Mouse (Mus musculus): ENCODE results near the gene Cd3e.
A peak's percentile ranks its signal among the peaks of the same experiment; 100 is the strongest.
"Not testable (repeated sequence)": the region's sequence is repeated elsewhere in the genome, so short reads cannot be mapped to it uniquely, and the experiment has no call there.

Cd3e gene

GRCm38 (mm10) chr9:44977813-44978212 lies 31.6 kb downstream of the Cd3e start:
- no peak for DNase-seq (ENCODE audit: low spot score)

GRCm38 (mm10) chr9:44969450-44969849 lies 40.0 kb downstream of the Cd3e start:
- no peak for DNase-seq (ENCODE audit: low spot score)

GRCm38 (mm10) chr9:44967763-44968162 lies 41.7 kb downstream of the Cd3e start:
- DNase-seq (ENCODE audit: low spot score): not testable (repeated sequence)

GRCm38 (mm10) chr9:44966815-44967242 lies 42.6 kb downstream of the Cd3e start:
- DNase-seq (ENCODE audit: low spot score): peak; percentile 55

- peak; percentile 19 for DNase-seq (ENCODE audit: low spot score)
These were observed 43.5 kb downstream of the Cd3e start for GRCm38 (mm10) chr9:44965833-44966466.

- DNase-seq (ENCODE audit: low spot score): peak; percentile 97
These were observed 44.1 kb downstream of the Cd3e start, which contains the start of gene Ube4a for GRCm38 (mm10) chr9:44965126-44965832. TSS of gene Ube4a (minus strand) at chr9:44965600.

GRCm38 (mm10) chr9:44954432-44954831 lies 55.0 kb downstream of the Cd3e start:
- DNase-seq (ENCODE audit: low spot score): no peak
